Mouse (Mus musculus): ENCODE data around the gene Fgfr2. TPM values are rescaled to one million over a fixed set of nuclear protein-coding genes. Genes with fewer than 3 reads are reported as not detected.

Gene Fgfr2
- polyA plus RNA-seq, 1 experiment from 2014 or later = not detected

- WGBS (ENCODE audit: missing documents) = 57% methylated on average over 7 of the region's 7 CpGs
- no peaks in the 10 kb centered on the region for H3K36me3 ChIP-seq (ENCODE audit: inconsistent target)
- H3K27ac ChIP-seq = no peak overlapping the region
- H3K79me2 ChIP-seq (ENCODE audit: inconsistent target) = no peaks in the 10 kb centered on the region
- H3K4me3 ChIP-seq (ENCODE audit: inconsistent target) = no peak overlapping the region
Measured at GRCm38 (mm10) chr7:131609677-131610076, 1513.5 kb downstream of the Fgfr2 start.

DNA sequence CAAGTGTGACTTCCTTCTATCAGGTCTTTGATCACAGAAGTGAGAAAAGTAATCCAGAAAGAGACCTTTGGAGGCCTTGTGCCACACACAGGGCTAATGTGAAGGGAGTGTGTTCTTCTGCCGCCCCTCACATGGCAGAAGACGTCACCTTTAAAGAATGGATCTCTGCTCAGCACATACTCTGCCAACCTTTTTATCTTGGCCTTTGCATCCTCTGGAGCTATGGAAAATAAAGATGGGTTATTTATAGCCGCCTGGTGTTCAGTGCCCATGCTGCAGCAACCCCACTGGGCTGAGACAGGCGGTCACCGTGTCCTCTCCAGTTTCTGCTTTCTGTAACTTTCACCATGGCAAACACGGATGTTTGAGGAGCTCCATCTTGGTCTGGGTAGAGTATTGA lies 1515.1 kb downstream of the Fgfr2 start:
- Histone ChIP-seq H3K4me3 (ENCODE audit: inconsistent target) (no peak overlapping the region), H3K79me2 (ENCODE audit: inconsistent target) (no peaks in the 10 kb centered on the region), H3K27ac (no peak overlapping the region), H3K36me3 (ENCODE audit: inconsistent target) (no peaks in the 10 kb centered on the region)
- 92% methylated on average over 6 of the region's 6 CpGs for WGBS (ENCODE audit: missing documents)

GRCm38 (mm10) chr7:131605481-131605880 lies 1517.7 kb downstream of the Fgfr2 start:
- WGBS (ENCODE audit: missing documents) = 59% methylated on average over 4 of the region's 4 CpGs
- Histone ChIP-seq H3K79me2 (ENCODE audit: inconsistent target) (no peaks in the 10 kb centered on the region), H3K4me3 (ENCODE audit: inconsistent target) (no peak overlapping the region), H3K27ac (no peak overlapping the region), H3K36me3 (ENCODE audit: inconsistent target) (no peaks in the 10 kb centered on the region)

DNA sequence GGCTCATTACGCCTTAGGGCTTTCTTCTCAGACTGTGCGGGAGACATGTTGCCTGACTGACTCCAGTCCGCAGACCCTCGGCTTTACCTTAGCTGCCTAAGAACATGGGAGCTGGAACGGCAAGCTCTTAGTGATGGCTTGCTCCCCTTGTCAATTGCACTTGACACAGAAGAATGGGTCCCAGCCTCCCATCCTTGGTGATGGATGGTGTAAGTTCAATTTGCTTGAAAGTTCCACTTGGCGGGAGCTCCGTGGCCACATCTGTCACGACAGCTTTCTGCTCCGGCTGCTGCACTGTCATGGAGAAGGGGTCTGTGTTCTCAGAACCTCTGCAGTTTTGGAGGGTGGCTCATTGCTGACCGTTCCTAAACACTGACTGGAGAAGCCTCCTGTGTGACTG lies 1518.2 kb downstream of the Fgfr2 start:
- no peaks in the 10 kb centered on the region for H3K79me2 ChIP-seq (ENCODE audit: inconsistent target)
- H3K27ac ChIP-seq = no peak overlapping the region
- 91% methylated on average over 10 of the region's 10 CpGs for WGBS (ENCODE audit: missing documents)
- no peaks in the 10 kb centered on the region for H3K36me3 ChIP-seq (ENCODE audit: inconsistent target)
- H3K4me3 ChIP-seq (ENCODE audit: inconsistent target) = no peak overlapping the region

GRCm38 (mm10) chr7:131603186-131603585 lies 1520.0 kb downstream of the Fgfr2 start:
- Histone ChIP-seq H3K79me2 (ENCODE audit: inconsistent target) (no peaks in the 10 kb centered on the region), H3K27ac (no peak overlapping the region), H3K36me3 (ENCODE audit: inconsistent target) (no peaks in the 10 kb centered on the region), H3K4me3 (ENCODE audit: inconsistent target) (no peak overlapping the region)
- WGBS (ENCODE audit: missing documents) = 24% methylated on average over 10 of the region's 11 CpGs

GRCm38 (mm10) chr7:131602106-131602505 lies 1521.0 kb downstream of the Fgfr2 start:
- H3K79me2 ChIP-seq (ENCODE audit: inconsistent target) = no peaks in the 10 kb centered on the region
- no peaks in the 10 kb centered on the region for H3K36me3 ChIP-seq (ENCODE audit: inconsistent target)
- H3K4me3 ChIP-seq (ENCODE audit: inconsistent target) = no peak overlapping the region
- WGBS (ENCODE audit: missing documents) = 93% methylated on average over 7 of the region's 7 CpGs
- H3K27ac ChIP-seq = no peak overlapping the region

- no peaks in the 10 kb centered on the region for H3K36me3 ChIP-seq (ENCODE audit: inconsistent target)
- no peaks in the 10 kb centered on the region for H3K79me2 ChIP-seq (ENCODE audit: inconsistent target)
- H3K4me3 ChIP-seq (ENCODE audit: inconsistent target) = no peak overlapping the region
- H3K27ac ChIP-seq = no peak overlapping the region
- WGBS (ENCODE audit: missing documents) = 9% methylated on average over 5 of the region's 5 CpGs
Measured at GRCm38 (mm10) chr7:131598483-131598824, 1524.7 kb downstream of the Fgfr2 start.

GRCm38 (mm10) chr7:131597779-131598482 lies 1525.2 kb downstream of the Fgfr2 start:
- WGBS (ENCODE audit: missing documents) = 38% methylated on average over 12 of the region's 12 CpGs

DNA sequence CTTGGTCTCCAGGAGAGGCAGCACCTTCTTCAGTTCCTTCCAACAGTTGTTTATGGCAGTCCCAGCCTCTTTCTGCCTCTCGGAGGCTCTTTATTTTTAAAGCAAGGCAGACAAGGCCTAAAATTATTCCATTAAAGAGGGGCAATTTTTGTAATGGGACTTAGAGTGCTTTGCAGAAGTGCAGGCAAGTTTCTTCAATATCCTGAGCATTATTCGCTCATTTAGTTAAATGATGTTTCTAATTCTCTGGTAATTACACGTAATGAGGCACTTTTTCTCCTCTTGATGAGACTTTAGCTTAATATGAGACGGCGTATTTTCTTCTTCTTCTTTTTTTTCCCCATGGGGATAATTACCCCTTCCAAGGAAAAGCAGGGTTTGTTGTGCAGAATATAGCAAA lies 1537.6 kb downstream of the Fgfr2 start:
- 84% methylated on average over 5 of the region's 5 CpGs for WGBS (ENCODE audit: missing documents)
- no peak overlapping the region for H3K4me3 ChIP-seq (ENCODE audit: inconsistent target)
- H3K79me2 ChIP-seq (ENCODE audit: inconsistent target) = no peaks in the 10 kb centered on the region
- no peaks in the 10 kb centered on the region for H3K36me3 ChIP-seq (ENCODE audit: inconsistent target)
- H3K27ac ChIP-seq = no peak overlapping the region

More at GRCm38 (mm10) chr7:131597779-131598482, 1525.2 kb downstream of the Fgfr2 start:
- Histone ChIP-seq H3K36me3 (ENCODE audit: inconsistent target) (no peaks in the 10 kb centered on the region), H3K4me3 (ENCODE audit: inconsistent target) (no peak overlapping the region), H3K79me2 (ENCODE audit: inconsistent target) (no peaks in the 10 kb centered on the region), H3K27ac (no peak overlapping the region)

GRCm38 (mm10) chr7:131582178-131582577 lies 1541.0 kb downstream of the Fgfr2 start:
- no peak overlapping the region for H3K27ac ChIP-seq
- WGBS (ENCODE audit: missing documents) = 95% methylated on average over 9 of the region's 9 CpGs
- H3K79me2 ChIP-seq (ENCODE audit: inconsistent target) = no peaks in the 10 kb centered on the region
- H3K36me3 ChIP-seq (ENCODE audit: inconsistent target) = no peaks in the 10 kb centered on the region
- H3K4me3 ChIP-seq (ENCODE audit: inconsistent target) = no peak overlapping the region

GRCm38 (mm10) chr7:131575246-131575645 lies 1547.9 kb downstream of the Fgfr2 start:
- peaks cover 40% of the 10 kb centered on the region for H3K36me3 ChIP-seq (ENCODE audit: inconsistent target)
- H3K4me3 ChIP-seq (ENCODE audit: inconsistent target) = no peak overlapping the region
- 82% methylated on average over 6 of the region's 6 CpGs for WGBS (ENCODE audit: missing documents)
- no peak overlapping the region for H3K27ac ChIP-seq
- no peaks in the 10 kb centered on the region; the same call in none of the 2 replicates for H3K79me2 ChIP-seq (ENCODE audit: inconsistent target)

GRCm38 (mm10) chr7:131560697-131561042 lies 1562.5 kb downstream of the Fgfr2 start:
- under 1% methylated on average over 14 of the region's 14 CpGs for WGBS (ENCODE audit: missing documents)
- peaks cover 52% of the 10 kb centered on the region for H3K79me2 ChIP-seq (ENCODE audit: inconsistent target)
- peak overlapping the region; percentile 63 for H3K27ac ChIP-seq
- peak overlapping the region; percentile 90 for H3K4me3 ChIP-seq (ENCODE audit: inconsistent target)
- H3K36me3 ChIP-seq (ENCODE audit: inconsistent target) = peaks cover 30% of the 10 kb centered on the region

DNA sequence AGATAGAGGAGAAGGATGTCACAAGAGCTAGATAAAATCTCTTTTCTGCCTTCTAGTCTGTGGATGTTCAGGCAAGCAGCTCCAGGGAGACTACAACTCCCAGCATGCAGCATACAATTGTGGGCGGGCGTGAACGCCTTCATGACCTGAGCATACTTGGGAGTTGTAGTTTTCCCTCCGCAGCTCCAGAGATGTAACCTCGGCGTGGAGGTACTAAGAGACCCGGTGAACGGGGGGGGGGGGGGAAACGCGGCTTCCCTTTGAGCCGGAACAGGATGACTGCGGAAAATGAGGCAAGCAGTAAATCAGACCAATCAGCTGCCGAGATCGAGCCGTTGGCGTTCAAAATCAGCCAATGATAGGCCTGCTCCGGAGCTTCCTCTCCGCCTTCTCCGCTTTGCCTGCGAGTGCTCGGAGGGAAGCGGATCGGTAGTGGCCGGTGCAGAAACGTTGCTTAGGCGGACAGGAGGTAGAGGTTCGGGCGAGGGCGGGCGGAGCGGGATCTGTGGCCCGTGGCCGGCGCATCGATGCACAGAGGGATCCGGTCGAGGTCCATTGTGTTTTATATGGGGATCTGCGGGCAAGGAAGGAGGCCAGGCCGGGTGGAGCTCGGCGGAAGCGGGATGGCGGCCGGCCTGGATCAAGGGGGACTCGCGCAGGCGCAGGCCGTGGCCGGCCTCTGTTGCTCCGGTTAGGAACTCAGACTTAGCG lies 1563.0 kb downstream of the Fgfr2 start, which contains the start of gene Bub3:
TSS of gene Bub3 (plus strand) at position 237 of the 711 bp plus-strand sequence.
- under 1% methylated on average over 41 of the region's 51 CpGs for WGBS (ENCODE audit: missing documents)
- H3K4me3 ChIP-seq (ENCODE audit: inconsistent target) = peak within 1 kb of the TSS; percentile 90

GRCm38 (mm10) chr7:131557751-131558150 lies 1565.4 kb downstream of the Fgfr2 start:
- Histone ChIP-seq H3K36me3 (ENCODE audit: inconsistent target) (peaks cover 6% of the 10 kb centered on the region; the same call in 1 of the 2 replicates), H3K27ac (no peak overlapping the region), H3K79me2 (ENCODE audit: inconsistent target) (peaks cover 23% of the 10 kb centered on the region), H3K4me3 (ENCODE audit: inconsistent target) (no peak overlapping the region)
- WGBS (ENCODE audit: missing documents) = 57% methylated on average over 2 of the region's 2 CpGs

More for the DNA sequence above, 1563.0 kb downstream of the Fgfr2 start, which contains the start of gene Bub3:
- Histone ChIP-seq H3K36me3 (ENCODE audit: inconsistent target) (peaks cover 29% of the 10 kb centered on the region), H3K79me2 (ENCODE audit: inconsistent target) (peaks cover 47% of the 10 kb centered on the region), H3K27ac (peak within 1 kb of the TSS; percentile 63)

DNA sequence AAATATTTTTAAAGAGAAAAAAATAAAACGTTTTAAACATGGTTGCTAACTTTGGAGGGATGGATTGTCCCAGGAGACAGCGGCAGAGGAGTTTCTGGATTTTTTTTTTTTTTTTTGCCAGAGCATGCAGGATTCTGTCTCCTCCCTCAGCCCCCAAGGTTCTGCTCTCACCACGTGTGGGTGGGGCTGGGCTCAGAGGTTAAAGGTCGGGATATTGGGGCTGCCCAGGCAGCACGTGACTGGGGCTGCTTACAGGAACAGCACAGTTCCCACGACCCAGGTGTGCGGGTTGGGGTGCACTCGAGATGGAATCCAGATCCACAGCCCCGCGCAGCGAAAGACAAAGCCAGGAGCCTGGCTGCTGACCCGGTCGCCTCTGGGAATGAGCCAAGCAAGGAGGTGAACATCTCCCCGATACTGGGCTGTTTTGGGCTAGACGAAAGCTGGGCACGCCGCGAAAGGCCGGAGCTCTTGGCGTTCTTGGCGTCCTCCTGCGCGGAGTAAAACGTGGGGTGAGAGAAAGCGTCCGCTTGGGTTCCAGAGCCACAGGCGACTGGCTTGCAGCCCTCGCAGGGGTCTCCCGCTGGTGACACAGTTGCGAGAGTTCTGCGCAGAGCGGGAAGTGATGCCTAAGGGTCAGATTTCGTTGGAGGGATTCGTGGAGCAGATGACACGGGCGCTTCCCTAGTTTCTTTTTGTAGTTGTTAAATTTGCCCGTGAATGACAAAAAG lies 1566.4 kb downstream of the Fgfr2 start:
- WGBS (ENCODE audit: missing documents) = 7% methylated on average over 37 of the region's 37 CpGs
- Histone ChIP-seq H3K27ac (no peak overlapping the region), H3K4me3 (ENCODE audit: inconsistent target) (no peak overlapping the region), H3K79me2 (ENCODE audit: inconsistent target) (peaks cover 12% of the 10 kb centered on the region), H3K36me3 (ENCODE audit: inconsistent target) (no peaks in the 10 kb centered on the region)

Data from macrophage (primary cell).